Mouse (Mus musculus) MEL (cell line): ENCODE data around the gene Caskin1.

Source experiments
- RCOR1 ChIP-seq: IDR thresholded peaks from 2 replicates; pipeline ENCODE4 v1.6.1; 2012; ENCODE audit warnings: low read depth, mild to moderate bottlenecking, inconsistent platforms, low read length, improper control_type of control experiment
- TAL1 ChIP-seq: IDR thresholded peaks from 2 replicates; pipeline ENCODE4 v1.6.1; 2012; ENCODE audit warnings: mild to moderate bottlenecking, inconsistent platforms, low read length, moderate library complexity, mixed read lengths

DNA sequence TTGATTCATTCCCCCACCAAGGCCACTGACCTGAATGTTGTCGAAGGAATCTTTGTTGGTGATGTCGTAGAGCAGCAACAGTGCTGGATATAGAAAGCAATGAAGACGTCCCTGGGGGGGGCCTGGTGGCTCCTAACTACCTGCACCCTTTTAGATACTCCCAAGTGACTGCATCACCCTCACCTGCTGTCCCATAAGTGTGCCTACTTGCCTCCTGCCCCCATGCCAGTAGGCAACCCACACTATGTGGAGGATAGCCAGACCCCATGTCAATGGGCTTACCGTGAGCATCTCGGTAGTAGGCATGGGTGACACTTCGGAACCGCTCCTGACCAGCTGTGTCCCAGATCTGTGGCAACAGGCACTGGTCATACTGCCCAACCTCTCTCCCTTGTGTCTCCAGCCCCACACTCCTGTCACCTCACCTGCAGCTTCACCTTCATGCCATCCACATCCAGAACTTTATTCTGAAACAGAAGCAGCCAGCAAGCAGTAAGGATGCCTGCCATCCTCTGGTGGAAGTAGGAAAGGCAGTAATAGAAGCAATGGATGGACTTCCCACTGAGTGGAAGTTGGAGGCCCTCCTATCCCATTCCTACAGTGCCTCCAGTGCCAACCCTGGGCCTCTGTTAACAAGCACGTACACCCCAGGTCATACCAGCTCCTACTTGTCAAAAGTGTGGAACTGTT, 42.1 kb downstream of the Caskin1 start:
- TF ChIP-seq TAL1 (no peak), RCOR1 (no peak)
